Mouse (Mus musculus): ENCODE measurements around the gene Agmat.

DNA sequence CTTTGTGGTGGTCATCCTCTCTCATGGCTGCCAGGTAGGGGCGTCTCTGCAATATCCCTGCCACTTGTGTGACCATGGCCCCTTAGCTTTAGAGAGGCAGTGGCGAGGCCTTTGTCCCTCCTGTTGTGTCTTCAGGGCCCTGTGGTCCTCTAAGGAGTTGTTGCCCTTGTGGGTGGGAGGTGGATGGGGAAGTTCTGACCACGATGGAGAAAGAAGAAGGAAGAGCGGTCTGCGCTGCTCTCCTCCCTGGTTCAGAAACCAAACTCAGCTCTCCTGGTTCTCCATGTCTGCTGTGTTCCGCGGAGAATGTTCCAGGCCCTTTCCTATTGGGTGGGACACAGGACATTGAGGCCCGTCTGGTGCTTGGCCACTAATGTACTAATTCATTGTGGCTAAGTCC lies 59.4 kb downstream of the Agmat start:
- TF ChIP-seq CTCF (IDR thresholded peaks at IDR 0.05; ENCODE audit: control insufficient read depth, insufficient read depth, insufficient read length), result no peak
- no peak for TF ChIP-seq MYOG (IDR thresholded peaks at IDR 0.05; ENCODE audit: control insufficient read depth, extremely low read depth, insufficient read length)
- no peak for TF ChIP-seq CEBPB (IDR thresholded peaks at IDR 0.05; ENCODE audit: low read depth)
- TF ChIP-seq MYOD1 (IDR thresholded peaks at IDR 0.05; ENCODE audit: control insufficient read depth, insufficient read length, low read depth), result no peak

Data from C2C12 (cell line).